Mouse (Mus musculus): ENCODE data around the gene Siglecg. TPM values are rescaled to one million over a fixed set of nuclear protein-coding genes. Genes with fewer than 3 reads are reported as not detected.

Siglecg gene
- polyA plus RNA-seq, 1 experiment from 2014 or later: 0.28 TPM

- H3K27me3 ChIP-seq: no peaks in the 10 kb centered on the region
- peak overlapping the region; percentile 89 for H3K27ac ChIP-seq
- DNase-seq: peak; percentile 71
- H3K36me3 ChIP-seq: no peaks in the 10 kb centered on the region
- H3K9ac ChIP-seq: peak overlapping the region; percentile 77
- WGBS (ENCODE audit: insufficient replicate concordance): under 1% methylated on average over 36 of the region's 36 CpGs
- peak overlapping the region; percentile 75 for H3K4me3 ChIP-seq (replicated peaks)
- H3K9me3 ChIP-seq (replicated peaks): no peaks in the 10 kb centered on the region
- ATAC-seq (ENCODE audit: low read depth): peak; percentile 82
- H3K4me2 ChIP-seq: peak overlapping the region; percentile 97
- H3K4me1 ChIP-seq (replicated peaks): peaks cover 60% of the 10 kb centered on the region
These were observed 35.3 kb downstream of the Siglecg start for GRCm38 (mm10) chr7:43443126-43443916.

- Histone ChIP-seq H3K9ac (peak within 1 kb of the TSS; percentile 77), H3K4me1 (replicated peaks) (peaks cover 65% of the 10 kb centered on the region)
- ATAC-seq (ENCODE audit: low read depth): peak; percentile 96
These were observed 35.9 kb downstream of the Siglecg start, which contains the start of the genes Etfb and Gm45233 for GRCm38 (mm10) chr7:43443917-43444293. Gene Etfb, plus strand, starts transcription at chr7:43444083. Gene Gm45233, plus strand, starts transcription at chr7:43444128.

GRCm38 (mm10) chr7:43447801-43448200 lies 39.8 kb downstream of the Siglecg start:
- no peaks in the 10 kb centered on the region for H3K9me3 ChIP-seq (replicated peaks)
- peaks cover 66% of the 10 kb centered on the region for H3K4me1 ChIP-seq (replicated peaks)
- ATAC-seq (ENCODE audit: low read depth): no peak
- no peak overlapping the region for H3K4me3 ChIP-seq (replicated peaks)
- no peak overlapping the region for H3K9ac ChIP-seq
- no peak overlapping the region for H3K27ac ChIP-seq
- H3K4me2 ChIP-seq: no peak overlapping the region
- peaks cover 21% of the 10 kb centered on the region for H3K36me3 ChIP-seq
- DNase-seq: no peak
- 68% methylated on average over 4 of the region's 4 CpGs for WGBS (ENCODE audit: insufficient replicate concordance)
- no peaks in the 10 kb centered on the region for H3K27me3 ChIP-seq

More at GRCm38 (mm10) chr7:43443917-43444293, 35.9 kb downstream of the Siglecg start, which contains the start of the genes Etfb and Gm45233:
- WGBS (ENCODE audit: insufficient replicate concordance): under 1% methylated on average over 27 of the region's 27 CpGs
- H3K4me3 ChIP-seq (replicated peaks): peak within 1 kb of the TSS; percentile 75
- peak; percentile 96 for DNase-seq
- peak within 1 kb of the TSS; percentile 89 for H3K27ac ChIP-seq
- H3K36me3 ChIP-seq: no peaks in the 10 kb centered on the region
- peak within 1 kb of the TSS; percentile 97 for H3K4me2 ChIP-seq
- no peaks in the 10 kb centered on the region for H3K27me3 ChIP-seq
- H3K9me3 ChIP-seq (replicated peaks): no peaks in the 10 kb centered on the region

GRCm38 (mm10) chr7:43448246-43448645 lies 40.2 kb downstream of the Siglecg start:
- WGBS (ENCODE audit: insufficient replicate concordance): 82% methylated on average over 2 of the region's 3 CpGs
- ATAC-seq (ENCODE audit: low read depth): no peak
- no peak overlapping the region for H3K4me3 ChIP-seq (replicated peaks)
- H3K27ac ChIP-seq: no peak overlapping the region
- no peak overlapping the region for H3K4me2 ChIP-seq
- DNase-seq: no peak
- H3K9ac ChIP-seq: no peak overlapping the region
- H3K36me3 ChIP-seq: peaks cover 25% of the 10 kb centered on the region
- no peaks in the 10 kb centered on the region for H3K27me3 ChIP-seq
- peaks cover 65% of the 10 kb centered on the region for H3K4me1 ChIP-seq (replicated peaks)
- no peaks in the 10 kb centered on the region for H3K9me3 ChIP-seq (replicated peaks)

GRCm38 (mm10) chr7:43449811-43450210 lies 41.8 kb downstream of the Siglecg start:
- Histone ChIP-seq H3K9ac (no peak overlapping the region), H3K27ac (no peak overlapping the region), H3K27me3 (no peaks in the 10 kb centered on the region), H3K4me1 (replicated peaks) (peaks cover 63% of the 10 kb centered on the region), H3K9me3 (replicated peaks) (no peaks in the 10 kb centered on the region), H3K36me3 (peaks cover 41% of the 10 kb centered on the region), H3K4me3 (replicated peaks) (no peak overlapping the region), H3K4me2 (no peak overlapping the region)
- 90% methylated on average over 2 of the region's 2 CpGs for WGBS (ENCODE audit: insufficient replicate concordance)
- DNase-seq (no peak), ATAC-seq (ENCODE audit: low read depth) (no peak)

GRCm38 (mm10) chr7:43451726-43452125 lies 43.7 kb downstream of the Siglecg start:
- Histone ChIP-seq H3K9ac (no peak overlapping the region), H3K27me3 (no peaks in the 10 kb centered on the region), H3K27ac (no peak overlapping the region), H3K4me3 (replicated peaks) (no peak overlapping the region), H3K4me2 (no peak overlapping the region), H3K36me3 (peaks cover 60% of the 10 kb centered on the region), H3K4me1 (replicated peaks) (peaks cover 45% of the 10 kb centered on the region), H3K9me3 (replicated peaks) (no peaks in the 10 kb centered on the region)
- no peak for ATAC-seq (ENCODE audit: low read depth)
- DNase-seq: no peak
- 89% methylated on average over 11 of the region's 11 CpGs for WGBS (ENCODE audit: insufficient replicate concordance)

GRCm38 (mm10) chr7:43452609-43453008 lies 44.6 kb downstream of the Siglecg start:
- Histone ChIP-seq H3K9me3 (replicated peaks) (no peaks in the 10 kb centered on the region), H3K9ac (no peak overlapping the region), H3K36me3 (peaks cover 69% of the 10 kb centered on the region), H3K27me3 (no peaks in the 10 kb centered on the region), H3K4me1 (replicated peaks) (peaks cover 37% of the 10 kb centered on the region), H3K4me3 (replicated peaks) (no peak overlapping the region), H3K27ac (no peak overlapping the region), H3K4me2 (no peak overlapping the region)
- DNase-seq (no peak), ATAC-seq (ENCODE audit: low read depth) (peak; percentile 45; the same call in 1 of the 2 replicates)
- 36% methylated on average over 4 of the region's 4 CpGs for WGBS (ENCODE audit: insufficient replicate concordance)

GRCm38 (mm10) chr7:43453599-43454355 lies 45.8 kb downstream of the Siglecg start:
- H3K36me3 ChIP-seq: peaks cover 72% of the 10 kb centered on the region
- no peak overlapping the region for H3K4me3 ChIP-seq (replicated peaks)
- no peak for ATAC-seq (ENCODE audit: low read depth)
- no peaks in the 10 kb centered on the region for H3K9me3 ChIP-seq (replicated peaks)
- H3K27ac ChIP-seq: no peak overlapping the region
- H3K9ac ChIP-seq: no peak overlapping the region
- peaks cover 26% of the 10 kb centered on the region for H3K4me1 ChIP-seq (replicated peaks)
- no peak overlapping the region for H3K4me2 ChIP-seq
- H3K27me3 ChIP-seq: no peaks in the 10 kb centered on the region
- WGBS (ENCODE audit: insufficient replicate concordance): 74% methylated on average over 14 of the region's 14 CpGs
- no peak for DNase-seq

GRCm38 (mm10) chr7:43454371-43454770 lies 46.4 kb downstream of the Siglecg start:
- peaks cover 72% of the 10 kb centered on the region for H3K36me3 ChIP-seq

GRCm38 (mm10) chr7:43462851-43463250 lies 54.8 kb downstream of the Siglecg start, which contains the start of gene Vsig10l:
Gene Vsig10l, plus strand, starts transcription at chr7:43463151.
- DNase-seq (no peak), ATAC-seq (ENCODE audit: low read depth) (no peak)
- Histone ChIP-seq H3K36me3 (peaks cover under 1% of the 10 kb centered on the region; the same call in 1 of the 2 replicates), H3K9ac (no peak within 1 kb of the TSS), H3K27ac (no peak within 1 kb of the TSS), H3K9me3 (replicated peaks) (no peaks in the 10 kb centered on the region), H3K4me1 (replicated peaks) (peaks cover 22% of the 10 kb centered on the region), H3K27me3 (peaks cover 18% of the 10 kb centered on the region), H3K4me2 (no peak within 1 kb of the TSS), H3K4me3 (replicated peaks) (no peak within 1 kb of the TSS)
- WGBS (ENCODE audit: insufficient replicate concordance): 64% methylated on average over 4 of the region's 4 CpGs

More at GRCm38 (mm10) chr7:43454371-43454770, 46.4 kb downstream of the Siglecg start:
- H3K27me3 ChIP-seq: no peaks in the 10 kb centered on the region
- 75% methylated on average over 6 of the region's 6 CpGs for WGBS (ENCODE audit: insufficient replicate concordance)
- no peak overlapping the region for H3K9ac ChIP-seq
- ATAC-seq (ENCODE audit: low read depth) (no peak), DNase-seq (no peak)
- no peak overlapping the region for H3K4me3 ChIP-seq (replicated peaks)
- H3K4me1 ChIP-seq (replicated peaks): peaks cover 20% of the 10 kb centered on the region
- no peak overlapping the region for H3K27ac ChIP-seq
- no peak overlapping the region for H3K4me2 ChIP-seq
- H3K9me3 ChIP-seq (replicated peaks): no peaks in the 10 kb centered on the region

GRCm38 (mm10) chr7:43463976-43464375 lies 56.0 kb downstream of the Siglecg start:
- Histone ChIP-seq H3K4me3 (replicated peaks) (no peak overlapping the region), H3K4me2 (no peak overlapping the region), H3K27ac (no peak overlapping the region), H3K9ac (no peak overlapping the region), H3K4me1 (replicated peaks) (peaks cover 22% of the 10 kb centered on the region), H3K36me3 (no peaks in the 10 kb centered on the region), H3K9me3 (replicated peaks) (no peaks in the 10 kb centered on the region), H3K27me3 (peaks cover 18% of the 10 kb centered on the region)
- WGBS (ENCODE audit: insufficient replicate concordance): 68% methylated on average over 7 of the region's 7 CpGs
- ATAC-seq (ENCODE audit: low read depth) (no peak), DNase-seq (no peak)
